In the genomic region with DNA sequence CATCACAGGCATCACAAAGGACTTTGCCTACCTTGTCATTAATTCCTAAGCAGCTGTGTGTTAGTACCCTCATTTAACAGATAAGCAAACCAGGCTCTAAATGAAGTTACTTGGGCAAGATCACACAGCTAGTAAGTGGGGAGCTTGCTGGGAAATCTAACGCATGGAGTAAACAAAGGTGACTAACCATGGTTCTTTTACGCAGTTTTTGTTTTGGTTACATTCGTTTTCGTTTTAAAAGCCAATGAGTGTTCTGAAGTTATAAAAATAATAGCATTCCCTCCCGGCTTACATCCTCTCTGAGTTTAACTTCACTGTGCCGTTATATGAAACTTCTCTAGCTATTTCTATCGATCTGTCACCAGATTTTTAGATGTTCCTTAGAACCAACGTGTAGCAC, we compare ENCODE assay signal across 7 mouse cellular contexts. TPM values are rescaled to one million over a fixed set of nuclear protein-coding genes. Genes with fewer than 3 reads are reported as not detected.
DNase-seq lines count a peak whose midpoint lies in the region; ATAC-seq and TF ChIP-seq lines count a peak whose summit lies in the region.

No protein-coding gene starts in this region.

- H3K27ac ChIP-seq in lung, postnatal 0 days (ENCODE audit: low read length): no peak overlapping the region
- no peak overlapping the region for H3K27ac ChIP-seq in forebrain, embryonic 16.5 days (ENCODE audit: low read length)
- no peak overlapping the region for H3K27ac ChIP-seq in liver, embryonic 13.5 days

- no peaks in the 10 kb centered on the region for H3K36me3 ChIP-seq in lung, postnatal 0 days (ENCODE audit: insufficient read depth, low read length)
- H3K36me3 ChIP-seq in forebrain, embryonic 16.5 days (ENCODE audit: control insufficient read depth, insufficient read depth): no peaks in the 10 kb centered on the region
- no peaks in the 10 kb centered on the region for H3K36me3 ChIP-seq in liver, embryonic 13.5 days

- no peak for ATAC-seq in lung, postnatal 0 days
- no peak for ATAC-seq in forebrain, embryonic 16.5 days
- no peak for ATAC-seq in liver, embryonic 13.5 days (ENCODE audit: low read depth)

- TF ChIP-seq CTCF in lung, postnatal 0 days (IDR thresholded peaks at IDR 0.05): no peak

- peak overlapping the region; percentile 45 for H3K4me3 ChIP-seq in lung, postnatal 0 days (ENCODE audit: low read depth, low read length)
- H3K4me3 ChIP-seq in forebrain, embryonic 16.5 days (replicated peaks; ENCODE audit: low read length): peak overlapping the region; percentile 69
- H3K4me3 ChIP-seq in liver, embryonic 13.5 days (replicated peaks): peak overlapping the region; percentile 58

- 0 out of 2 replicates have a peak, but pooled peaks cover 5% of the 10 kb centered on the region for H3K27me3 ChIP-seq in lung, postnatal 0 days (replicated peaks; ENCODE audit: insufficient read depth, low read length)
- no peaks in the 10 kb centered on the region for H3K27me3 ChIP-seq in forebrain, embryonic 16.5 days (replicated peaks; ENCODE audit: control insufficient read depth, insufficient read depth, low read length)
- peaks cover 48% of the 10 kb centered on the region for H3K27me3 ChIP-seq in liver, embryonic 13.5 days

- WGBS in lung, postnatal 0 days: 13% methylated on average over 8 of the region's 8 CpGs
- WGBS in forebrain, embryonic 16.5 days: 7% methylated on average over 8 of the region's 8 CpGs
- WGBS in liver, embryonic 13.5 days (ENCODE audit: insufficient replicate concordance): 21% methylated on average over 8 of the region's 8 CpGs

- no peak for TF ChIP-seq EP300 in lung, postnatal 0 days (IDR thresholded peaks at IDR 0.05)

- no peaks in the 10 kb centered on the region for H3K9me3 ChIP-seq in lung, postnatal 0 days (ENCODE audit: low read length)
- H3K9me3 ChIP-seq in forebrain, embryonic 16.5 days (ENCODE audit: control insufficient read depth, low read length): no peaks in the 10 kb centered on the region
- H3K9me3 ChIP-seq in liver, embryonic 13.5 days (replicated peaks): no peaks in the 10 kb centered on the region

- no peak overlapping the region for H3K9ac ChIP-seq in lung, postnatal 0 days (replicated peaks; ENCODE audit: low read depth)
- no peak overlapping the region; the same call in 1 of the 2 replicates for H3K9ac ChIP-seq in forebrain, embryonic 16.5 days (replicated peaks; ENCODE audit: low read depth, low read length)
- H3K9ac ChIP-seq in liver, embryonic 13.5 days: no peak overlapping the region

- DNase-seq in lung, postnatal 0 days (ENCODE audit: low spot score): no peak
- DNase-seq in lung, postnatal 4 days: no peak
- DNase-seq in liver, embryonic 13.5 days: no peak
- DNase-seq in adrenal gland, adult 18-20 months (ENCODE audit: low spot score in 2 of 2): no peak
- DNase-seq in gastrocnemius, postnatal 25 days: no peak
- DNase-seq in cerebellum, postnatal 14 days: no peak

- no peaks in the 10 kb centered on the region; the same call in 1 of the 2 replicates for H3K4me1 ChIP-seq in lung, postnatal 0 days (ENCODE audit: insufficient read depth, low read depth, low read length)
- peaks cover 7% of the 10 kb centered on the region; the same call in 1 of the 2 replicates for H3K4me1 ChIP-seq in forebrain, embryonic 16.5 days (replicated peaks; ENCODE audit: control insufficient read depth, insufficient read depth, low read length)
- peaks cover 12% of the 10 kb centered on the region for H3K4me1 ChIP-seq in liver, embryonic 13.5 days (replicated peaks)

- peak overlapping the region; percentile 73 for H3K4me2 ChIP-seq in lung, postnatal 0 days (replicated peaks; ENCODE audit: low read depth, low read length)
- peak overlapping the region; percentile 79 for H3K4me2 ChIP-seq in forebrain, embryonic 16.5 days (ENCODE audit: low read length)
- peak overlapping the region; percentile 73 for H3K4me2 ChIP-seq in liver, embryonic 13.5 days

RNA-seq across cellular contexts. Expression of a gene that starts 10.9 kb away (rescaled TPM):
- 14.9 and 21.5 TPM in 2 replicates for polyA plus RNA-seq in lung, postnatal 0 days (2015; fragmentation: Nextera tagmentation; extraction: Ambion mirVana)
- 49.8 and 57.3 TPM in 2 replicates for polyA plus RNA-seq in forebrain, embryonic 16.5 days (2015; fragmentation: Nextera tagmentation; extraction: Ambion mirVana)
- polyA plus RNA-seq in liver, embryonic 13.5 days (2015; fragmentation: Nextera tagmentation; extraction: Ambion mirVana): 30.0 and 42.6 TPM in 2 replicates
- total RNA-seq in adrenal gland, adult 18-20 months (2021): 10 to 100 TPM; 35.6 to 47.6 TPM
- total RNA-seq in gastrocnemius, postnatal 25 days (2021): 10 to 100 TPM; 24.6 to 26.0 TPM

RNA-seq across cellular contexts. Expression of a gene that starts 19.8 kb away (rescaled TPM):
- 9.7 and 12.4 TPM in 2 replicates for polyA plus RNA-seq in lung, postnatal 0 days (2015; fragmentation: Nextera tagmentation; extraction: Ambion mirVana)
- polyA plus RNA-seq in forebrain, embryonic 16.5 days (2015; fragmentation: Nextera tagmentation; extraction: Ambion mirVana): 17.5 and 19.2 TPM in 2 replicates
- 16.4 and 20.4 TPM in 2 replicates for polyA plus RNA-seq in liver, embryonic 13.5 days (2015; fragmentation: Nextera tagmentation; extraction: Ambion mirVana)
- total RNA-seq in adrenal gland, adult 18-20 months (2021): 10 to 100 TPM; 33.5 to 44.0 TPM
- 10 to 100 TPM; 16.9 to 17.6 TPM for total RNA-seq in gastrocnemius, postnatal 25 days (2021)
